Mouse (Mus musculus) forebrain, embryonic 12.5 days (tissue): ENCODE data around the gene Fstl4. TPM values are rescaled to one million over a fixed set of nuclear protein-coding genes. Genes with fewer than 3 reads are reported as not detected.
"Not testable (repeated sequence)": the region's sequence is repeated elsewhere in the genome, so short reads cannot be mapped to it uniquely, and the experiment has no call there.

ENCODE experiments used
- ATAC-seq: fragments of 200-750 bp; cut with Nextera tagmentation; 2 replicates; pipeline ENCODE4 v1.8.0; 2017; ENCODE audit warnings: moderate TSS enrichment; ENCODE audit not compliant: low FRiP score
- H3K27ac ChIP-seq: fragments of 300-500 bp; sonication (generic); 2 replicates; pipeline ENCODE4 v1.5.1; 2016; ENCODE audit warnings: mild to moderate bottlenecking
- H3K27me3 ChIP-seq: fragments of 300-500 bp; sonication (generic); 2 replicates; pipeline ENCODE4 v1.6.1; 2016; ENCODE audit warnings: mild to moderate bottlenecking
- H3K36me3 ChIP-seq: fragments of 300-500 bp; sonication (generic); replicated peaks from 2 replicates; pipeline ENCODE4 v1.6.1; 2016; ENCODE audit warnings: mild to moderate bottlenecking
- H3K4me1 ChIP-seq: fragments of 300-500 bp; sonication (generic); 2 replicates; pipeline ENCODE4 v1.6.1; 2016
- H3K4me2 ChIP-seq: fragments of 300-500 bp; sonication (generic); 2 replicates; pipeline ENCODE4 v1.6.1; 2016; ENCODE audit warnings: mild to moderate bottlenecking, moderate library complexity
- H3K4me3 ChIP-seq: fragments of 300-500 bp; sonication (generic); replicated peaks from 2 replicates; pipeline ENCODE4 v1.5.1; 2016; ENCODE audit warnings: mild to moderate bottlenecking
- H3K9ac ChIP-seq: fragments of 300-500 bp; sonication (generic); 2 replicates; pipeline ENCODE4 v1.6.1; 2016; ENCODE audit warnings: mild to moderate bottlenecking
- H3K9me3 ChIP-seq: fragments of 300-500 bp; sonication (generic); 2 replicates; pipeline ENCODE4 v1.6.1; 2016
- whole genome bisulfite sequencing: fragments of 180-500 bp; shearing (Covaris S2); methylation state at CpG from one replicate; pipeline ENCODE4 v1.1.7; 2016; 5-methylcytosine and 5-hydroxymethylcytosine counted together
- polyA plus RNA-seq: library from polyadenylated mRNA; unstranded; fragments of >200 nt; fragmentation: Nextera tagmentation; extraction: Ambion mirVana; gene quantifications from 2 replicates; pipeline ENCODE4 v1.2.1, GENCODE M21; 2016

Gene Fstl4
- polyA plus RNA-seq, 1 experiment from 2014 or later: 1.0 TPM

- no peaks in the 10 kb centered on the region for H3K9me3 ChIP-seq
- no peak overlapping the region for H3K9ac ChIP-seq
- no peaks in the 10 kb centered on the region for H3K36me3 ChIP-seq
- H3K4me3 ChIP-seq: no peak overlapping the region
- WGBS: 81% methylated on average over 13 of the region's 13 CpGs
- H3K4me2 ChIP-seq: no peak overlapping the region
- peaks cover 7% of the 10 kb centered on the region for H3K4me1 ChIP-seq
- no peak for ATAC-seq
- H3K27ac ChIP-seq: no peak overlapping the region
- no peaks in the 10 kb centered on the region for H3K27me3 ChIP-seq
These were observed 417.9 kb downstream of the Fstl4 start for GRCm38 (mm10) chr11:53182177-53182852.

DNA sequence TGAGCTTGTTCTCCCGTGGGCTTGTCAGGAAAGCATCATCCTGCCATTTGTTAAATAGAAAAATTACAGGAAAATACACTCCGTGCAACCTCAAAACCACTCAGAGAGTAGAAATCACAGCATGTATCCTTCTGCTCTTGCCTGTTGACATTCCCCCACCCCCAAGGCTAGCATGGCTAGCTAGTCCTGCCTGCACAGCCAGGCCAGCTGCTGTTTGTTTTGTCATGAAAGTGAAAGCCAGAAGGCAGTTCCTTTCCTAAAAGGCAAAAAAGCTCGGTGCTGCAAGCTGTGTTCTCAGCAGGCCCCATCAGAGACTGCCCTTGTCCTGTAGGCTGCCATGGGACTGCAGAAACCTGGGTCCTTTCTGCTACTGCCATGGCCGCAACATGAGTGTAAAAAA is 418.4 kb downstream of the Fstl4 start:
- 63% methylated on average over 4 of the region's 4 CpGs for WGBS
- no peak for ATAC-seq
- H3K27ac ChIP-seq: no peak overlapping the region

GRCm38 (mm10) chr11:53184046-53184445 is 419.6 kb downstream of the Fstl4 start:
- Histone ChIP-seq H3K4me1 (peaks cover 7% of the 10 kb centered on the region), H3K9me3 (no peaks in the 10 kb centered on the region), H3K36me3 (no peaks in the 10 kb centered on the region), H3K9ac (no peak overlapping the region), H3K27me3 (no peaks in the 10 kb centered on the region), H3K27ac (no peak overlapping the region), H3K4me2 (no peak overlapping the region), H3K4me3 (no peak overlapping the region)
- ATAC-seq: no peak
- WGBS: 97% methylated on average over 7 of the region's 7 CpGs

More for the DNA sequence above, 418.4 kb downstream of the Fstl4 start:
- H3K36me3 ChIP-seq: no peaks in the 10 kb centered on the region
- peaks cover 7% of the 10 kb centered on the region for H3K4me1 ChIP-seq
- H3K27me3 ChIP-seq: no peaks in the 10 kb centered on the region
- no peak overlapping the region for H3K9ac ChIP-seq
- no peak overlapping the region for H3K4me3 ChIP-seq
- no peaks in the 10 kb centered on the region for H3K9me3 ChIP-seq
- H3K4me2 ChIP-seq: no peak overlapping the region

DNA sequence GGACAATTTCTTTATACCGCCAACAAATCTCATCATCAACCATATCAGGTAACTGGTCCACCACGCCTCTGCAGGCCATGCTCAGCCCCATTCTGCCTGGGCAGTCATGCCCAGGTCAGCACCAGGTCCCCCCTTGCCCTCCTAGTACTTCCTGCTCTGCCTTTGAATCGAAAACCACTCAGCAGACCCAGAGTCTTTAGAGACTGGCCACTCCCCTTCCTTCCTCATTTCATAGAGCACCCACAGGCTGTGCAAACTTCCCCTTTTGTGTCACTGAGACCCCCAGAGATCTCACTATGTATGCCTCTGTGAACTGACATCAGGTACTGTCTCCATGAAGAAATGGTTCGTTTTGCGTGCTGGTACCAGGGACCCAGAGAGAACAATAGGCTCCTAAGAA is 420.3 kb downstream of the Fstl4 start:
- Histone ChIP-seq H3K27ac (no peak overlapping the region), H3K4me3 (no peak overlapping the region), H3K9ac (no peak overlapping the region), H3K27me3 (no peaks in the 10 kb centered on the region), H3K4me1 (peaks cover 7% of the 10 kb centered on the region), H3K4me2 (no peak overlapping the region), H3K36me3 (no peaks in the 10 kb centered on the region), H3K9me3 (no peaks in the 10 kb centered on the region)
- ATAC-seq: no peak
- WGBS: 79% methylated on average over 5 of the region's 5 CpGs

DNA sequence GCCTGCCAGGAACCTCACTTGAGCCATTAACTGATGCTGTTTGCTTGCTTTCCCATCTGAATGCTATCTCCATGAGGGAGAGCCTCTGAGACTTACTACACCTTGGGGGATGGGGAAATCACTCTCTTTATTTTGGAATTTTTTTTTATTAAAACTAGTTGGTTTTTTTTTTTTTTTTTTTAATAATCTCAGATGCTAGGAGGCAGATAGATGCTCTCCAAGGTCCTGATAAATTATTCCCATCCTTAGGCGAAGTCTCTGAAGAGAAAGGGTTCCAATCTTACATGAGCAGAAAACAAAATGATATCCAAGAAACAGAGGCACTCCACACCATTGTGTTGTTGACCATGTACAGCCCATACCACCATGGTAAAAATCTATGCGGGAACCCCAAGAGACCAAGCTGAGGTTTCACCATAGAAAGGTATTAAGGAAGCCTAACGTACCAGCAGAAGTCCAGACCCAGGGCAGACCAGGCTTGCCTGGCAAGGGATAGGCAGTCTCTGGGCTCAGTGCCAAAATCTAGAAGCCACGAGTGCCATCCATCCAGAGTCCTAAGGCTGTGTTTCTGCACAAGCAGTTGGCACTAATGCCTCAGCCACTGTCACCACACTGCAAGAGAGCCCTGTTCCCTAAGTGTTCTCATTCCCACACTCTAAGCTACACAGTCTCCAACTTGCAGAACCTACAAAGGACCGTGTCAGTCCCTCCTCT is 423.1 kb downstream of the Fstl4 start:
- Histone ChIP-seq H3K4me3 (no peak overlapping the region), H3K27me3 (no peaks in the 10 kb centered on the region), H3K36me3 (no peaks in the 10 kb centered on the region), H3K27ac (no peak overlapping the region), H3K4me1 (peaks cover 8% of the 10 kb centered on the region; the same call in 1 of the 2 replicates), H3K9me3 (no peaks in the 10 kb centered on the region), H3K9ac (no peak overlapping the region), H3K4me2 (no peak overlapping the region)
- no peak for ATAC-seq
- 74% methylated on average over 5 of the region's 5 CpGs for WGBS

DNA sequence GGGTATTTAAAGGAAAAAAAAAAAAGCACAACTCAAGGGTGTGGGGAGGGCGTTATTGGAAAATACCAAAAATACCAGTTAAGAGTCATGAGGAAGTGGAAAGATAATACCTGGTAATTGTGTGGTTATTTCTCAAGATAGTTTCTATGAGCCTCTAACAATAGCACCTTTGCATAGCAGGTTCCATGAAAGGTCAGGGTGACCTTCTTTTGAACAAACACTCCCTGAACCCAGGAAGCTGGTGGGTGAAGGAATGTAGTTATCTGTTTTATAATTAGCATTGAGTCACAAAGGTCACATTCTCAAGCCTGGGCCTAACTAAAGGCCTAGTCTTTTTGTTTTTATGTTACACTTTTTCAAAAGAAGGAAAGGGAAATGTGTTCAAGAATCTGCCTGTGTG is 432.1 kb downstream of the Fstl4 start:
- not testable (repeated sequence) for H3K9ac ChIP-seq, H3K9me3 ChIP-seq, H3K4me2 ChIP-seq, H3K36me3 ChIP-seq, H3K27me3 ChIP-seq, ATAC-seq, H3K27ac ChIP-seq, H3K4me3 ChIP-seq, H3K4me1 ChIP-seq
- WGBS: 82% methylated on average over 1 of the region's 1 CpGs

GRCm38 (mm10) chr11:53197111-53197510 is 432.7 kb downstream of the Fstl4 start:
- H3K27ac ChIP-seq: no peak overlapping the region
- H3K4me3 ChIP-seq: no peak overlapping the region
- H3K4me1 ChIP-seq: 0 out of 2 replicates have a peak, but pooled peaks cover 3% of the 10 kb centered on the region
- H3K9me3 ChIP-seq: no peaks in the 10 kb centered on the region
- WGBS: 93% methylated on average over 2 of the region's 2 CpGs
- H3K27me3 ChIP-seq: no peaks in the 10 kb centered on the region
- no peak for ATAC-seq
- no peak overlapping the region for H3K4me2 ChIP-seq
- H3K36me3 ChIP-seq: no peaks in the 10 kb centered on the region
- no peak overlapping the region for H3K9ac ChIP-seq

- 81% methylated on average over 2 of the region's 2 CpGs for WGBS
- no peaks in the 10 kb centered on the region for H3K36me3 ChIP-seq
- no peak overlapping the region for H3K9ac ChIP-seq
These were observed 438.2 kb downstream of the Fstl4 start for GRCm38 (mm10) chr11:53202459-53203250.

GRCm38 (mm10) chr11:53210876-53211275 is 446.4 kb downstream of the Fstl4 start:
- Histone ChIP-seq H3K9me3 (no peaks in the 10 kb centered on the region), H3K4me3 (no peak overlapping the region), H3K36me3 (no peaks in the 10 kb centered on the region), H3K4me2 (no peak overlapping the region), H3K9ac (no peak overlapping the region), H3K27me3 (no peaks in the 10 kb centered on the region), H3K27ac (no peak overlapping the region), H3K4me1 (no peaks in the 10 kb centered on the region)
- 33% methylated on average over 9 of the region's 9 CpGs for WGBS
- no peak for ATAC-seq

More at GRCm38 (mm10) chr11:53202459-53203250, 438.2 kb downstream of the Fstl4 start:
- Histone ChIP-seq H3K4me3 (no peak overlapping the region), H3K4me2 (no peak overlapping the region), H3K27ac (no peak overlapping the region), H3K4me1 (no peaks in the 10 kb centered on the region), H3K9me3 (no peaks in the 10 kb centered on the region), H3K27me3 (no peaks in the 10 kb centered on the region)
- no peak for ATAC-seq

DNA sequence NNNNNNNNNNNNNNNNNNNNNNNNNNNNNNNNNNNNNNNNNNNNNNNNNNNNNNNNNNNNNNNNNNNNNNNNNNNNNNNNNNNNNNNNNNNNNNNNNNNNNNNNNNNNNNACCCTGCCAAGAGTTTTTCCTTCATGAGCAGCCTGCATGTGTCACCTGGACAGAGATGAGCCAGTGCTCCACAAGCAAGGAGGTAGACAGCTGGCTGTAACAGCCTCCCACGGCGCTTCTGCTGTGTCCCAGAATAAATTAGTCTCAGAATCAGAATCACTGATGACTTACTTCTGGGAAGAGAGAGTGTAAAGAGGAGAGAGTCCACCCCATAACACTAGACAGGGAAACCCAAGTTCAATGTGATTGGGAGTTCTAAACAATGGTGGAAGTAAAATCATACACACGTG is 464.6 kb downstream of the Fstl4 start:
- Histone ChIP-seq H3K9me3 (no peaks in the 10 kb centered on the region), H3K4me2 (no peak overlapping the region), H3K27me3 (no peaks in the 10 kb centered on the region), H3K4me3 (no peak overlapping the region), H3K4me1 (no peaks in the 10 kb centered on the region), H3K27ac (no peak overlapping the region), H3K36me3 (no peaks in the 10 kb centered on the region), H3K9ac (no peak overlapping the region)
- 87% methylated on average over 3 of the region's 3 CpGs for WGBS
- no peak for ATAC-seq

GRCm38 (mm10) chr11:53231836-53232235 is 467.4 kb downstream of the Fstl4 start:
- Histone ChIP-seq H3K4me3 (no peak overlapping the region), H3K27me3 (no peaks in the 10 kb centered on the region), H3K9me3 (no peaks in the 10 kb centered on the region), H3K4me2 (no peak overlapping the region), H3K9ac (no peak overlapping the region), H3K36me3 (no peaks in the 10 kb centered on the region), H3K4me1 (no peaks in the 10 kb centered on the region), H3K27ac (no peak overlapping the region)
- WGBS: 78% methylated on average over 5 of the region's 5 CpGs
- ATAC-seq: no peak

- no peak for ATAC-seq
- 88% methylated on average over 9 of the region's 9 CpGs for WGBS
- H3K27ac ChIP-seq: no peak overlapping the region
These were observed 469.2 kb downstream of the Fstl4 start for GRCm38 (mm10) chr11:53233590-53233989.

More at GRCm38 (mm10) chr11:53233590-53233989, 469.2 kb downstream of the Fstl4 start:
- Histone ChIP-seq H3K9me3 (no peaks in the 10 kb centered on the region), H3K4me2 (no peak overlapping the region), H3K36me3 (no peaks in the 10 kb centered on the region), H3K9ac (no peak overlapping the region), H3K4me3 (no peak overlapping the region), H3K4me1 (no peaks in the 10 kb centered on the region), H3K27me3 (no peaks in the 10 kb centered on the region)
